Comparison of ENCODE assay signal across 10 mouse cellular contexts in genomic region chr7:80188579-80189125, GRCm38 (mm10). TPM values are rescaled to one million over a fixed set of nuclear protein-coding genes. Genes with fewer than 3 reads are reported as not detected.
DNase-seq lines count a peak whose midpoint lies in the region; ATAC-seq and TF ChIP-seq lines count a peak whose summit lies in the region.
"Had no signal": no experiment of that assay in that cellular context is flagged by ENCODE, and none has a peak within 500 bp of the region (broad histone marks: within the 10 kb centered on the region; RNA-seq: fewer than 3 reads in every experiment).

No protein-coding gene starts in this region.

- 0 out of 2 replicates have a peak overlapping the region, but pooled peaks have one; percentile 6 for H3K9ac ChIP-seq in liver, postnatal 0 days (replicated peaks)
- H3K9ac ChIP-seq in liver, embryonic 11.5 days (ENCODE audit: low read depth, low read length), result no peak overlapping the region
- H3K9ac ChIP-seq in forebrain, embryonic 11.5 days (ENCODE audit: low read length), result 0 out of 2 replicates have a peak overlapping the region, but pooled peaks have one; percentile 4
- no peak overlapping the region for H3K9ac ChIP-seq in stomach, embryonic 15.5 days
- H3K9ac ChIP-seq: liver, embryonic 15.5 days had no signal

- H3K27ac ChIP-seq in liver, postnatal 0 days (ENCODE audit: low read depth), result no peak overlapping the region
- H3K27ac ChIP-seq in liver, embryonic 11.5 days (ENCODE audit: low read depth, low read length), result no peak overlapping the region
- peak overlapping the region; percentile 78 for H3K27ac ChIP-seq in forebrain, embryonic 11.5 days (ENCODE audit: low read depth, low read length)
- peak overlapping the region; percentile 62 for H3K27ac ChIP-seq in limb, embryonic 10.5 days
- H3K27ac ChIP-seq in stomach, embryonic 15.5 days, result peak overlapping the region; percentile 58

- no peaks in the 10 kb centered on the region for H3K36me3 ChIP-seq in liver, postnatal 0 days (replicated peaks; ENCODE audit: insufficient read depth, low read length)
- H3K36me3 ChIP-seq in liver, embryonic 11.5 days (ENCODE audit: control insufficient read depth, insufficient read depth, low read length), result no peaks in the 10 kb centered on the region
- H3K36me3 ChIP-seq in forebrain, embryonic 11.5 days (ENCODE audit: control insufficient read depth, insufficient read depth, low read length), result no peaks in the 10 kb centered on the region
- H3K36me3 ChIP-seq in limb, embryonic 10.5 days, result no peaks in the 10 kb centered on the region
- H3K36me3 ChIP-seq in stomach, embryonic 15.5 days, result no peaks in the 10 kb centered on the region
- H3K36me3 ChIP-seq: liver, embryonic 15.5 days had no signal

- H3K27me3 ChIP-seq in liver, postnatal 0 days (ENCODE audit: insufficient read depth, low read length), result no peaks in the 10 kb centered on the region
- H3K27me3 ChIP-seq in liver, embryonic 11.5 days (replicated peaks; ENCODE audit: control insufficient read depth, insufficient read depth, low read length), result no peaks in the 10 kb centered on the region
- no peaks in the 10 kb centered on the region for H3K27me3 ChIP-seq in forebrain, embryonic 11.5 days (ENCODE audit: control insufficient read depth, insufficient read depth, low read length)
- H3K27me3 ChIP-seq in limb, embryonic 10.5 days (ENCODE audit: low read depth, poor library complexity, severe bottlenecking), result peaks cover 8% of the 10 kb centered on the region; the same call in 1 of the 2 replicates
- no peaks in the 10 kb centered on the region for H3K27me3 ChIP-seq in stomach, embryonic 15.5 days (replicated peaks)

- H3K4me1 ChIP-seq in liver, postnatal 0 days (ENCODE audit: insufficient read depth), result peaks cover 67% of the 10 kb centered on the region
- peaks cover 48% of the 10 kb centered on the region for H3K4me1 ChIP-seq in liver, embryonic 11.5 days (replicated peaks; ENCODE audit: control insufficient read depth, insufficient read depth, low read length)
- peaks cover 35% of the 10 kb centered on the region for H3K4me1 ChIP-seq in forebrain, embryonic 11.5 days (replicated peaks; ENCODE audit: control insufficient read depth, insufficient read depth, low read length)
- peaks cover 69% of the 10 kb centered on the region for H3K4me1 ChIP-seq in limb, embryonic 10.5 days
- peaks cover 45% of the 10 kb centered on the region for H3K4me1 ChIP-seq in stomach, embryonic 15.5 days

- no peak for DNase-seq in liver, postnatal 0 days
- DNase-seq in liver, embryonic 11.5 days (ENCODE audit: low spot score), result no peak
- no peak for DNase-seq in forebrain, embryonic 11.5 days (ENCODE audit: low spot score)
- DNase-seq in limb, embryonic 10.5 days (ENCODE audit: low spot score), result no peak
- DNase-seq in gastrocnemius, adult 8-10 months (ENCODE audit: low spot score in 2 of 2), result no peak
- DNase-seq in heart, adult 9 months (ENCODE audit: low spot score in 2 of 2), result no peak
- DNase-seq: gastrocnemius, postnatal 36 days had no signal

- TF ChIP-seq EP300 in liver, postnatal 0 days (IDR thresholded peaks at IDR 0.05; ENCODE audit: low read depth), result no peak

- no peaks in the 10 kb centered on the region for H3K9me3 ChIP-seq in liver, postnatal 0 days (ENCODE audit: low read length)
- no peaks in the 10 kb centered on the region for H3K9me3 ChIP-seq in liver, embryonic 11.5 days (ENCODE audit: control insufficient read depth, low read length)
- H3K9me3 ChIP-seq in forebrain, embryonic 11.5 days (ENCODE audit: control insufficient read depth, low read length), result no peaks in the 10 kb centered on the region
- no peaks in the 10 kb centered on the region for H3K9me3 ChIP-seq in limb, embryonic 10.5 days (replicated peaks)
- no peaks in the 10 kb centered on the region for H3K9me3 ChIP-seq in stomach, embryonic 15.5 days
- H3K9me3 ChIP-seq: liver, embryonic 15.5 days had no signal

- no peak for ATAC-seq in liver, postnatal 0 days
- no peak for ATAC-seq in liver, embryonic 11.5 days (replicated peaks; ENCODE audit: low FRiP score)
- ATAC-seq in forebrain, embryonic 11.5 days (replicated peaks; ENCODE audit: low FRiP score), result no peak
- ATAC-seq in stomach, embryonic 15.5 days (ENCODE audit: insufficient read depth, low FRiP score, low read depth), result no peak
- ATAC-seq in inflammation-experienced regulatory T-cells, adult 6 months, result no peak

- WGBS in liver, postnatal 0 days (ENCODE audit: insufficient replicate concordance), result 90% methylated on average over 2 of the region's 2 CpGs
- 91% methylated on average over 2 of the region's 2 CpGs for WGBS in liver, embryonic 11.5 days
- WGBS in forebrain, embryonic 11.5 days, result 37% methylated on average over 2 of the region's 2 CpGs
- 88% methylated on average over 2 of the region's 2 CpGs for WGBS in limb, embryonic 10.5 days
- whole genome bisulfite sequencing in stomach, embryonic 15.5 days, result 74% methylated on average over 2 of the region's 2 CpGs

- no peak for TF ChIP-seq CTCF in liver, postnatal 0 days (IDR thresholded peaks at IDR 0.05; ENCODE audit: low read depth)

- no peak overlapping the region for H3K4me3 ChIP-seq in liver, postnatal 0 days (ENCODE audit: low read depth, low read length)
- no peak overlapping the region for H3K4me3 ChIP-seq in liver, embryonic 11.5 days (ENCODE audit: low read depth, low read length)
- no peak overlapping the region for H3K4me3 ChIP-seq in forebrain, embryonic 11.5 days (ENCODE audit: low read depth, low read length)
- no peak overlapping the region for H3K4me3 ChIP-seq in limb, embryonic 10.5 days
- no peak overlapping the region for H3K4me3 ChIP-seq in stomach, embryonic 15.5 days (replicated peaks)
- H3K4me3 ChIP-seq: liver, embryonic 15.5 days had no signal

- H3K4me2 ChIP-seq in liver, postnatal 0 days (ENCODE audit: low read depth, low read length), result no peak overlapping the region
- H3K4me2 ChIP-seq in liver, embryonic 11.5 days, result no peak overlapping the region
- peak overlapping the region; percentile 15; the same call in 1 of the 2 replicates for H3K4me2 ChIP-seq in forebrain, embryonic 11.5 days (ENCODE audit: low read depth, low read length, severe bottlenecking)
- no peak overlapping the region for H3K4me2 ChIP-seq in stomach, embryonic 15.5 days

RNA-seq across cellular contexts. Expression of gene Sema4b, which starts 2.0 kb away (rescaled TPM):
- 11.7 and 13.5 TPM in 2 replicates for polyA plus RNA-seq in liver, postnatal 0 days (2015; fragmentation: Nextera tagmentation; extraction: Ambion mirVana)
- 11.7 and 12.9 TPM in 2 replicates for polyA plus RNA-seq in liver, embryonic 11.5 days (2014; fragmentation: Nextera tagmentation; extraction: Ambion mirVana)
- polyA plus RNA-seq in forebrain, embryonic 11.5 days (2014; fragmentation: Nextera tagmentation; extraction: Ambion mirVana), result 15.7 and 17.3 TPM in 2 replicates
- polyA plus RNA-seq in limb, embryonic 10.5 days (2016; fragmentation: Nextera tagmentation; extraction: Ambion mirVana), result 8.1 and 9.9 TPM in 2 replicates
- 22.1 and 23.8 TPM in 2 replicates for polyA plus RNA-seq in stomach, embryonic 15.5 days (2015; fragmentation: Nextera tagmentation; extraction: Ambion mirVana)
- total RNA-seq in gastrocnemius, adult 8-10 months (2022), result 1 to 10 TPM in 3 of 4 experiments, under 1 TPM in 1; 0.92 to 2.1 (median 1.5) TPM
- polyA plus RNA-seq in inflammation-experienced regulatory T-cells, adult 6 months (2017; shearing (Covaris generic)), result 10 to 100 TPM; 17.4 to 22.3 (median 18.0) TPM

RNA-seq across cellular contexts. Expression of gene Cib1, which starts 44.0 kb away (rescaled TPM):
- 79.4 and 89.2 TPM in 2 replicates for polyA plus RNA-seq in liver, postnatal 0 days (2015; fragmentation: Nextera tagmentation; extraction: Ambion mirVana)
- polyA plus RNA-seq in liver, embryonic 11.5 days (2014; fragmentation: Nextera tagmentation; extraction: Ambion mirVana), result 113 and 114 TPM in 2 replicates
- 51.4 and 58.1 TPM in 2 replicates for polyA plus RNA-seq in forebrain, embryonic 11.5 days (2014; fragmentation: Nextera tagmentation; extraction: Ambion mirVana)
- polyA plus RNA-seq in limb, embryonic 10.5 days (2016; fragmentation: Nextera tagmentation; extraction: Ambion mirVana), result 68.6 and 75.3 TPM in 2 replicates
- 157 and 158 TPM in 2 replicates for polyA plus RNA-seq in stomach, embryonic 15.5 days (2015; fragmentation: Nextera tagmentation; extraction: Ambion mirVana)
- total RNA-seq in gastrocnemius, adult 8-10 months (2022), result 1 to 10 TPM; 4.8 to 6.2 (median 5.8) TPM
- polyA plus RNA-seq in inflammation-experienced regulatory T-cells, adult 6 months (2017; shearing (Covaris generic)), result 100 to 1,000 TPM in 1 of 3 experiments, 10 to 100 TPM in 2; 97.8 to 140 (median 99.4) TPM

RNA-seq across cellular contexts. Expression of gene Gdpgp1, which starts 44.0 kb away (rescaled TPM):
- 1.5 and 1.6 TPM in 2 replicates for polyA plus RNA-seq in liver, postnatal 0 days (2015; fragmentation: Nextera tagmentation; extraction: Ambion mirVana)
- polyA plus RNA-seq in liver, embryonic 11.5 days (2014; fragmentation: Nextera tagmentation; extraction: Ambion mirVana), result 6.5 and 7.4 TPM in 2 replicates
- polyA plus RNA-seq in forebrain, embryonic 11.5 days (2014; fragmentation: Nextera tagmentation; extraction: Ambion mirVana), result 5.3 and 5.7 TPM in 2 replicates
- polyA plus RNA-seq in limb, embryonic 10.5 days (2016; fragmentation: Nextera tagmentation; extraction: Ambion mirVana), result 7.2 and 7.5 TPM in 2 replicates
- 5.2 and 5.3 TPM in 2 replicates for polyA plus RNA-seq in stomach, embryonic 15.5 days (2015; fragmentation: Nextera tagmentation; extraction: Ambion mirVana)
- 1 to 10 TPM in 1 of 4 experiments, under 1 TPM in 3; 0.56 to 1.3 (median 0.83) TPM for total RNA-seq in gastrocnemius, adult 8-10 months (2022)
- 10 to 100 TPM in 1 of 3 experiments, 1 to 10 TPM in 2; 5.7 to 10.3 (median 6.7) TPM for polyA plus RNA-seq in inflammation-experienced regulatory T-cells, adult 6 months (2017; shearing (Covaris generic))

RNA-seq across cellular contexts. Expression of gene Ttll13, which starts 57.5 kb away (rescaled TPM):
- polyA plus RNA-seq in liver, postnatal 0 days (2015; fragmentation: Nextera tagmentation; extraction: Ambion mirVana), result 0.43 TPM in 2 replicates
- polyA plus RNA-seq in liver, embryonic 11.5 days (2014; fragmentation: Nextera tagmentation; extraction: Ambion mirVana), result 0.52 and 1.6 TPM in 2 replicates
- polyA plus RNA-seq in forebrain, embryonic 11.5 days (2014; fragmentation: Nextera tagmentation; extraction: Ambion mirVana), result 1.2 and 1.5 TPM in 2 replicates
- 0.50 and 0.61 TPM in 2 replicates for polyA plus RNA-seq in limb, embryonic 10.5 days (2016; fragmentation: Nextera tagmentation; extraction: Ambion mirVana)
- 1.1 and 1.6 TPM in 2 replicates for polyA plus RNA-seq in stomach, embryonic 15.5 days (2015; fragmentation: Nextera tagmentation; extraction: Ambion mirVana)
- under 1 TPM in 2 of 4 experiments, not detected in 2; 0.20 to 0.48 TPM for total RNA-seq in gastrocnemius, adult 8-10 months (2022)
- polyA plus RNA-seq in inflammation-experienced regulatory T-cells, adult 6 months (2017; shearing (Covaris generic)), result not detected

Comparison
In these comparisons a context has a peak if more than half of its experiments do, and no peak if none do; other contexts are left out.
1. H3K9ac ChIP-seq: peak in liver, postnatal 0 days (single experiment) and forebrain, embryonic 11.5 days (single experiment); none in liver, embryonic 11.5 days (single experiment) and stomach, embryonic 15.5 days (single experiment).
2. H3K27ac ChIP-seq: peak in forebrain, embryonic 11.5 days (single experiment), limb, embryonic 10.5 days (single experiment) and stomach, embryonic 15.5 days (single experiment); none in liver, postnatal 0 days (single experiment) and liver, embryonic 11.5 days (single experiment).